Mouse (Mus musculus) heart, embryonic 13.5 days (tissue): ENCODE measurements around the gene Camkmt. TPM values are rescaled to one million over a fixed set of nuclear protein-coding genes. Genes with fewer than 3 reads are reported as not detected.

Source experiments
- ATAC-seq: fragments of 200-750 bp; cut with Nextera tagmentation; 2 replicates; pipeline ENCODE4 v1.8.0; 2017; ENCODE audit warnings: moderate TSS enrichment; ENCODE audit not compliant: insufficient number of reproducible peaks, low FRiP score, low TSS enrichment; ENCODE audit errors: extremely low read depth
- H3K27ac ChIP-seq: fragments of 300-500 bp; sonication (generic); replicated peaks from 2 replicates; pipeline ENCODE4 v1.5.1; 2015; ENCODE audit warnings: moderate library complexity, mild to moderate bottlenecking, inconsistent platforms
- H3K27me3 ChIP-seq: fragments of 300-500 bp; sonication (generic); replicated peaks from 2 replicates; pipeline ENCODE4 v1.6.1; 2015; ENCODE audit warnings: mild to moderate bottlenecking, inconsistent platforms
- H3K36me3 ChIP-seq: fragments of 300-500 bp; sonication (generic); 2 replicates; pipeline ENCODE4 v1.6.1; 2015; ENCODE audit warnings: mild to moderate bottlenecking, inconsistent platforms
- H3K4me1 ChIP-seq: fragments of 300-500 bp; sonication (generic); 2 replicates; pipeline ENCODE4 v1.6.1; 2015; ENCODE audit warnings: inconsistent platforms
- H3K4me2 ChIP-seq: fragments of 300-500 bp; sonication (generic); 2 replicates; pipeline ENCODE4 v1.6.1; 2015; ENCODE audit warnings: inconsistent platforms, mild to moderate bottlenecking, moderate library complexity
- H3K4me3 ChIP-seq: fragments of 300-500 bp; sonication (generic); 2 replicates; pipeline ENCODE4 v1.5.1; 2015; ENCODE audit warnings: moderate library complexity, mild to moderate bottlenecking, inconsistent platforms
- H3K9ac ChIP-seq: fragments of 300-500 bp; sonication (generic); 2 replicates; pipeline ENCODE4 v1.6.1; 2015; ENCODE audit warnings: inconsistent platforms, mild to moderate bottlenecking, moderate library complexity
- H3K9me3 ChIP-seq: fragments of 300-500 bp; sonication (generic); 2 replicates; pipeline ENCODE4 v1.6.1; 2016; ENCODE audit warnings: inconsistent platforms
- WGBS: fragments of 180-500 bp; shearing (Covaris S2); methylation state at CpG from one replicate; pipeline ENCODE4 v1.1.7; 2015; ENCODE audit warnings: mixed read lengths; 5-methylcytosine and 5-hydroxymethylcytosine counted together
- polyA plus RNA-seq: library from polyadenylated mRNA; unstranded; fragments of >200 nt; fragmentation: Nextera tagmentation; extraction: Ambion mirVana; gene quantifications from 2 replicates; pipeline ENCODE4 v1.2.1, GENCODE M21; 2015

Camkmt gene
- polyA plus RNA-seq, 1 experiment from 2014 or later, result 6.5 TPM

DNA sequence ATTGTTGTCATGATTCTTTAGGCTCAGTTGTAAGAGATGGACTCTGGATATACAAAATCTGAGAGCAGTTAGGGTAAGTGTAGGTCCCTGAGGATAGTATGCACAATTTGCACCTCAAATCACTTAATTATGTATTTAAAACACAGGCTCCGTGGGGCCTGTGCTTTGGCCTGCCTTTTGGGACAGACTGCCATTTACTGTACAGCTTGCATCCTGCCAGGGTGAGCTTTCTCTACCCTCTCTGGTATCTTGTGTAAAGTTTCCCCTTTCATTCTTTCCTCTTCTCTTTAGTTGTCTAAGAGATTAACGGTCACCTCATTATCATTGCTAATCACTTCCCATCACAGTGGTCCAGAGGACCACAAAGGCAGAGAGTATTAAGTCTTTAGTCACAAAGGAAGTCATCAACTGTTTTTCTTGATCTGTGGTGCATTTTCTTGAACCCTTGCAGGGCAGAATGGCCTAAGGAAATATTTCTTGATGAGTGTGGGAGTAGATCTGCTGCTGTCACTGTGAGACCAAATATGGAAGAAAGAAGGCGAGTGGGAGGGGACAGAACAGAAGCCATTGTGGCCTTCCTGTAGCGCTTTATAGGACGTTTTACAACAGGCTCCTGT, 52.3 kb downstream of the Camkmt start:
- Histone ChIP-seq H3K4me3 (no peak overlapping the region), H3K9me3 (no peaks in the 10 kb centered on the region), H3K27ac (no peak overlapping the region), H3K27me3 (no peaks in the 10 kb centered on the region), H3K4me2 (no peak overlapping the region), H3K4me1 (no peaks in the 10 kb centered on the region), H3K36me3 (no peaks in the 10 kb centered on the region), H3K9ac (no peak overlapping the region)
- no peak for ATAC-seq
- 54% methylated on average over 5 of the region's 5 CpGs for WGBS

DNA sequence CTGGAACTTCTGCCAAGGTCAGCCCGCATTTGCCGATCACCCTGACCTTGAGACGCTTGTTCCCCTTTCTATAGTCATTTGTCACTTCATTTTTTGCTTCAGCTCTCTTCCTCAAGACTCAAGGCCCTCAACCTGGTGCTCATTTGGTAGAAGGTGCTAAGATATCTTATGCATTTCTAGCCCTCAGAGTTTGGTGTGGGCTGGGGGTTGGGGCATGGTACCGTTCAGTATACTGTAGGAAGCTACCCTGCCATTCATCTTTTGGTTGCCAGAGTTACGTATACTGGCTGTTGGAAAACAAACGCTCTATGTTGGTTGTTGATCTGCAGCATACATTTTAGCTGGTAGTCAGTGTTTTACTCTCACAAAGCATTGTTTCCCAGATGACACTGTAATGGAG, 53.8 kb downstream of the Camkmt start:
- no peaks in the 10 kb centered on the region for H3K9me3 ChIP-seq
- no peaks in the 10 kb centered on the region for H3K4me1 ChIP-seq
- no peak overlapping the region for H3K4me2 ChIP-seq
- no peak for ATAC-seq
- H3K27ac ChIP-seq, result no peak overlapping the region
- H3K36me3 ChIP-seq, result no peaks in the 10 kb centered on the region
- no peak overlapping the region for H3K9ac ChIP-seq
- 84% methylated on average over 6 of the region's 6 CpGs for WGBS
- no peaks in the 10 kb centered on the region for H3K27me3 ChIP-seq
- no peak overlapping the region for H3K4me3 ChIP-seq

DNA sequence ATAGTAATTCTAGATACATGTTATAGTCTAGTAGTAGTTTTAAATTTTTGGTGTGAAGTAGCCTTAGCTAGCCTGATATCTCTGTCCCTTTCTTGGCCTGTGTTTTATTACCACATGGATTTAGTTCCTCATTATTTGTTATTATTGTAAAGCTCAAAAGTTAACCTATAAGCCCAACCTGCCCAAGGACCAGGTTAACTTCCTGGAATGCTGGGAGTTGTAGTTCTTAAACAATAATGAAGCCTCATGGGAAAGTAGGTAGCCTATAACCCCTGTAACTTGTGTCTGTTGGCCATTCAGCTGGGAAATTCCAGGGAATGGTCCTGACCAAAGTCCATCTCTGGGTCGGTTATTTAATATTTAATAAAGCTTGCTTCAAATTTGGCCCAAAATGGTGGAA, 58.0 kb downstream of the Camkmt start:
- Histone ChIP-seq H3K9me3 (no peaks in the 10 kb centered on the region), H3K27me3 (no peaks in the 10 kb centered on the region), H3K4me3 (no peak overlapping the region), H3K4me1 (peaks cover 5% of the 10 kb centered on the region), H3K9ac (no peak overlapping the region), H3K4me2 (no peak overlapping the region), H3K36me3 (no peaks in the 10 kb centered on the region), H3K27ac (no peak overlapping the region)
- ATAC-seq, result no peak
- WGBS, result 82% methylated on average over 1 of the region's 1 CpGs

DNA sequence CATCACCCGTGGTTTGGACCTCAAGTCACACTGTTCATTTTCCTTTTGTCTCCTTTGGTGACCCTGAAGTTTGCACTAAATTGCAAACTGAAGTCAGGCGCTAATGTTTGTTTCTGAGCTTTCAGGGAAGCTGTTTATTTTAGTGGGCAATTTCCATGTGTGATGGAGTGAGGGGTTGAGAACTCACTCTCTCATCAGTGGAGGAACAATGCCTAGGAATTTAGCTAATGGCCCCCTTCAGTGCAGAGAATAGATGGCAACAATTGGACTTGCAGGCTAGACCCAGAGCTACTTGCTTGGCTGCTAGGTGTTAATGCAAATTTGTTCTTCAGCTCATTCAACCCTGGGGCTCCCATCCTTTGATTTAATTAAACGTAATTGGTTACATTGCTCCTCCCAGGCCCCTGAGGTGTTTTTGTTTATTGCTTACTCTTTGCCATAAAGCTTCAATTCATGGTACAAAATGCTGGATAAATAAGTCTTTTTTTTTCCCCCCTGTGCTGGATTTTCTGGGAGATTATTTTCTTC, 58.9 kb downstream of the Camkmt start:
- no peaks in the 10 kb centered on the region for H3K9me3 ChIP-seq
- no peaks in the 10 kb centered on the region for H3K36me3 ChIP-seq
- no peak for ATAC-seq
- peaks cover 5% of the 10 kb centered on the region for H3K4me1 ChIP-seq
- no peak overlapping the region for H3K27ac ChIP-seq
- no peak overlapping the region for H3K9ac ChIP-seq
- no peak overlapping the region for H3K4me3 ChIP-seq
- no peak overlapping the region for H3K4me2 ChIP-seq
- no peaks in the 10 kb centered on the region for H3K27me3 ChIP-seq
- WGBS, result 49% methylated on average over 3 of the region's 3 CpGs

DNA sequence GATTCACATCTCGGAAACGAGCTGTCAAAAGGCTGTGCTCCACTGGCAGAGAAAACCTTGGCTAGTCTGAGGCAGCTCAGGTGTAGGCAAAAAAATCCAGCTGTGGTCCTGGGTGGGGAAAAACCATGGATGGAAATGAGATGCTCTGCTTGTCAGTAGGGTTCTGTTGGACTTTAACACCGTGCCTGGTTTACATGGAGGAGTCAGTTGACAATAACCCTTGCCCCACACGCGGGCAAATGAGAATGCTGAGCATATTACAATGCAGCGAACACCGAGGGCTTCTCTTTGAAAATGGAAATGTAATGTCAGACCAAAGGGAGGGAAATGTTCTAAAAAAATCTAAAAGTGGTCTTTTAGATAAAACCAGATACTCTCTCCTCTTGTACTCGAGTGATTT, 60.9 kb downstream of the Camkmt start:
- peak overlapping the region; percentile 17; the same call in 1 of the 2 replicates for H3K4me2 ChIP-seq
- H3K9me3 ChIP-seq, result no peaks in the 10 kb centered on the region
- no peak overlapping the region for H3K4me3 ChIP-seq
- no peaks in the 10 kb centered on the region for H3K36me3 ChIP-seq
- no peak for ATAC-seq
- H3K4me1 ChIP-seq, result peaks cover 9% of the 10 kb centered on the region
- WGBS, result 43% methylated on average over 8 of the region's 8 CpGs
- H3K9ac ChIP-seq, result no peak overlapping the region
- no peak overlapping the region for H3K27ac ChIP-seq
- no peaks in the 10 kb centered on the region for H3K27me3 ChIP-seq

DNA sequence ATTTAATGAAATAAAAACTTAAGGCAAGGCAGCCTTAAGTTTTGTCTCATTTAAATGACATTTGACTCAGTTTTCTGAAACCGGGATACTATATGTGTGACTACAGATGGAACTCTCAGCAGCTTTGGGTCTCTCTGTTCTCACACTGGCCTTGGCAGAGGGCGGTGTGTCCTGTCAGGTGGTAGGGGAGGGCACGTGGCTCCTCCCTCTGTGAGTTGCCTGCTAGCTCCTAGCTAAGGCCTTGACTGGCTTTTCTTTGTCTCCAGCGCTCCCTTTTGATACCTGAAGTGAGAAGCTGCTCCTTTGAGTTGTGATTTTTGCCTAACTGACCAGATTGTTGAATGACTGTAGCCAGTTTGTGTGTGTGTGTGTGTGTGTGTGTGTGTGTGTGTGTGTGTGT, 67.8 kb downstream of the Camkmt start:
- 66% methylated on average over 4 of the region's 4 CpGs for WGBS
- H3K4me1 ChIP-seq, result peaks cover 5% of the 10 kb centered on the region; the same call in 1 of the 2 replicates
- no peaks in the 10 kb centered on the region; the same call in 1 of the 2 replicates for H3K9me3 ChIP-seq
- H3K27ac ChIP-seq, result no peak overlapping the region
- no peak overlapping the region for H3K9ac ChIP-seq
- no peak overlapping the region for H3K4me3 ChIP-seq
- ATAC-seq, result no peak
- no peak overlapping the region for H3K4me2 ChIP-seq
- no peaks in the 10 kb centered on the region for H3K36me3 ChIP-seq
- H3K27me3 ChIP-seq, result no peaks in the 10 kb centered on the region

DNA sequence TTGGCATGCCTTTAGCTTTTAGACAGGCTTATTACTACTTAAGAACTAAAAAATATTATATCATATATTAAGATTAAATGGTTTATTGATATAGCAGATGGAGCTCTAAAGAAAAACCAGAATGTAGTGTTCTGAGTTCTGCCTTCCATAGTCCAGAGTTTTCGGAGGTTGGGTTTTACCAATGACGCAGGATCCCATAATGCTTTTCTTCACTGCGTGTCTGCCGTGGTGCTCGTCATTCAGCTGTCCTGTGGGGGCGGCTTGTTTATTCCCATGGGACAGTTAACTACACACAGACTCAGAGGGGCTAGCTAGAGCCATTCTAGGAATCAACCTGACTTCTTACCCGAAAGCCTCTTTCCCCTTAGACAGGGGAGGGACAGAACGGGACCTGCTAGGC, 69.2 kb downstream of the Camkmt start:
- Histone ChIP-seq H3K4me1 (peaks cover 5% of the 10 kb centered on the region; the same call in 1 of the 2 replicates), H3K27me3 (no peaks in the 10 kb centered on the region), H3K27ac (no peak overlapping the region), H3K36me3 (no peaks in the 10 kb centered on the region), H3K4me2 (no peak overlapping the region), H3K9me3 (no peaks in the 10 kb centered on the region; the same call in 1 of the 2 replicates), H3K9ac (no peak overlapping the region), H3K4me3 (no peak overlapping the region)
- ATAC-seq, result no peak
- 86% methylated on average over 8 of the region's 8 CpGs for WGBS

DNA sequence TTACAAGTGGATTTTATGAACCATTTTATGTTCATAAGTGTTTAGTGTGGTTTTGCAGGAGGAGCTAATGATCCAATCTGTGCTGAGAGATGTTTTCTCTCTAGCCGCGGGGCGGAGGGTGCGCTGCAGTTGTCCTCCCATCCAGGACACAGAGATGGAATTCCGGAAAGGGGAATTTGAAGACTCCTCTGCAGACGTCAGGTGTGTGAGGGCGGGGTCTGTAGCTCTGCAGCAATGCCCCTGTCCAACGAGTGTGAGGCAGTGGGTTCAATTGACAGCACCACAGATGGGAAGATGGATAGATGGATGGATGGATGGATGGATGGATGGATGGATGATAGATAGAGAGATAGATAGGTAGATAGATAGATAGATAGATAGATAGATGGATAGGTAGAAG, 70.4 kb downstream of the Camkmt start:
- Histone ChIP-seq H3K27me3 (no peaks in the 10 kb centered on the region), H3K4me1 (peaks cover 5% of the 10 kb centered on the region; the same call in 1 of the 2 replicates), H3K27ac (no peak overlapping the region), H3K9ac (no peak overlapping the region), H3K9me3 (no peaks in the 10 kb centered on the region; the same call in 1 of the 2 replicates), H3K36me3 (no peaks in the 10 kb centered on the region), H3K4me2 (no peak overlapping the region), H3K4me3 (no peak overlapping the region)
- no peak for ATAC-seq
- 87% methylated on average over 8 of the region's 8 CpGs for WGBS

DNA sequence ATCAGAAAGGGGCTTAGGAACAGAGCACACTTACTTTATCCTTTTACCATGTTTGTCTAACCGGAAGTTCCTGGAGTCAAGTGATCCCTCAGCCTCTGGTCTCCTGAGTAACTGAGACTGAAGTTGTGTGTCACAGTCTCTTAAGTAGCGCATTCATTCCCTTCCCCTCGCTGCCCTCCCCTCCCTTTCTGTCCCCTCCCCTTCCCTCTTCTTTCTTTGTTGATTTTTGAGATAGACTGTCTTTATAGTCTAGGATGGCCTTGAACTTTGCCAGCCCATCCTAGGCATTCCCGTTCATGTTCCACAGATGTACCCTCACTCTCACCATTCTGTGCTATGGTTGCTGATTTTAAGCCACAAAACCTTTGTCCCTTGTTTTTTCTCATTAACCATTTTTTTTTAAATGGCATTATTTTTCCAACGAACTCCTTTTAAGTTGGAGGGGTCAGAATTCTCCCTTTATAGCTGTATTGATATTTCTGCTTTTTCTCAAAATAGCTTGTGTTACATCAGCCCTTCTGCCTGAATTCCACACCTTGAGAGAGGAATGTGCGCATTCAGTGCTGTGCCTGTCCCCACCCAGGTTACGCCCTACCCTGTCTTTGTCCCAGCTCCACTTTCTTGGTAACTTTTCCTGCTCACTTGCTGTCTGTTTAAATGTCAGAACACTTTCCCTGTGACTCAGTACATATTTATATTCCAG, 72.4 kb downstream of the Camkmt start:
- Histone ChIP-seq H3K27ac (no peak overlapping the region), H3K4me1 (no peaks in the 10 kb centered on the region), H3K4me2 (no peak overlapping the region), H3K9ac (no peak overlapping the region), H3K36me3 (no peaks in the 10 kb centered on the region), H3K4me3 (no peak overlapping the region), H3K27me3 (no peaks in the 10 kb centered on the region), H3K9me3 (no peaks in the 10 kb centered on the region; the same call in 1 of the 2 replicates)
- ATAC-seq, result no peak
- 78% methylated on average over 7 of the region's 7 CpGs for WGBS

DNA sequence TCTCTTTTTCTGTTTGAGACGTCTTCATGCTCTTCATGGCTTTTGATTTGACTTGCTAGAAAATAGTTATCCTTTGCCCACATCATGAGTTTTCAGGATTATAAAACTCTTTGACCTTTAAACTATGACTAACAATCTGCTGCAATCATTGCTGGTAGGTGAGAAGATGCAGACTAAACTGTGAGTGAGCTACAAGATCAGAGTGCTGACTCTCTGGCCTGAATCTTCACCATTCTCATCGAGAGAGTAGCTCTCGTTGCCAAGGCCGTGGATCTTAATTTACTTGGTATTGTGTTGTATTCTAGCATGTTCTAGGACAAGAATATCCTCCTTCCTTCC, 72.9 kb downstream of the Camkmt start:
- no peak overlapping the region for H3K9ac ChIP-seq
- 82% methylated on average over 4 of the region's 4 CpGs for WGBS
- no peak overlapping the region for H3K4me2 ChIP-seq

DNA sequence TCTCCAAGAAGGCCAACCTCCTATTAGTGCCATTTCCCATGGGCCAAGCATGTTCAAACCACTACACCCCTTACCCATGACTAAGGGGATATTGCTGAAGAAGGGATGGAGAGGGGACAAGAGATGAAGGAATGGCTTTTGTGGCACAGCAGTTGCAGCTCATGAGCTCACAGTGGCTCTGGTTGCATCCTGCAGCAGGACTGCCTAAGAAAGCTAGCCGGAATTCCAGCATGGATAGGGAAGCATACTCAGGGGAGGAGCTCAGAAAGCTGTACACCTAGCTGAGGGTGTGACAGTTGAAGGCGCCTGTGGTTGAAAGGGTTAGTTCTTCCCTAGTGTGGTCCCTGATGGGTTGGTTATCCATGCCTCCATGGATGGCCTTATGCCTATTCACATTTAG, 78.4 kb downstream of the Camkmt start:
- H3K36me3 ChIP-seq, result no peaks in the 10 kb centered on the region
- peaks cover 6% of the 10 kb centered on the region for H3K4me1 ChIP-seq
- no peaks in the 10 kb centered on the region for H3K27me3 ChIP-seq
- H3K9ac ChIP-seq, result no peak overlapping the region
- no peak overlapping the region for H3K4me3 ChIP-seq
- ATAC-seq, result no peak
- WGBS, result 91% methylated on average over 2 of the region's 2 CpGs
- H3K4me2 ChIP-seq, result no peak overlapping the region
- no peak overlapping the region for H3K27ac ChIP-seq
- no peaks in the 10 kb centered on the region for H3K9me3 ChIP-seq

More for the DNA sequence above, 72.9 kb downstream of the Camkmt start:
- Histone ChIP-seq H3K4me1 (no peaks in the 10 kb centered on the region), H3K9me3 (no peaks in the 10 kb centered on the region), H3K4me3 (no peak overlapping the region), H3K27me3 (no peaks in the 10 kb centered on the region), H3K36me3 (no peaks in the 10 kb centered on the region), H3K27ac (no peak overlapping the region)
- no peak for ATAC-seq
